Mouse (Mus musculus) spleen, adult 18-20 months (tissue): ENCODE measurements at regions not wholly inside any gene's neighbourhood (a gene's known extent, or its start where the extent isn't known, plus 50 kb on each side); places are given as distances from the start of the nearest gene placed in this dataset.
A peak's percentile ranks its signal among the peaks of the same experiment; 100 is the strongest.

Source experiments
- DNase-seq, 2 experiments: peaks; one replicate each; pipeline ENCODE4 v3.0.0; 2022; ENCODE audit warnings: mixed read lengths in 2 of 2

GRCm38 (mm10) chr11:114321527-114321926, 254.7 kb upstream of the Sdk2 start:
- no peak for DNase-seq

GRCm38 (mm10) chr11:114315274-114315673, 248.4 kb upstream of the Sdk2 start:
- no peak for DNase-seq

- DNase-seq = no peak
Measured at GRCm38 (mm10) chr11:114313652-114314051, 246.8 kb upstream of the Sdk2 start.

GRCm38 (mm10) chr11:114311640-114312039, 244.8 kb upstream of the Sdk2 start:
- DNase-seq = no peak

- DNase-seq = no peak
Measured at GRCm38 (mm10) chr11:114303636-114304354, 236.9 kb upstream of the Sdk2 start.

GRCm38 (mm10) chr11:114300611-114301319, 233.9 kb upstream of the Sdk2 start:
- no peak for DNase-seq

- DNase-seq = no peak
Measured at GRCm38 (mm10) chr11:114296816-114297334, 230.0 kb upstream of the Sdk2 start.

- no peak for DNase-seq
Measured at GRCm38 (mm10) chr11:114294511-114295250, 227.8 kb upstream of the Sdk2 start.

- no peak for DNase-seq
Measured at GRCm38 (mm10) chr11:114291258-114291657, 224.4 kb upstream of the Sdk2 start.

- no peak for DNase-seq
Measured at GRCm38 (mm10) chr11:114289946-114290345, 223.1 kb upstream of the Sdk2 start.

GRCm38 (mm10) chr11:114284820-114285666, 218.2 kb upstream of the Sdk2 start:
- no peak for DNase-seq

GRCm38 (mm10) chr11:114283208-114283607, 216.4 kb upstream of the Sdk2 start:
- peak in 1 of 2 experiments; percentile 39 for DNase-seq

- no peak for DNase-seq
Measured at GRCm38 (mm10) chr11:114282566-114282965, 215.7 kb upstream of the Sdk2 start.

- DNase-seq = no peak
Measured at GRCm38 (mm10) chr11:114281846-114282245, 215.0 kb upstream of the Sdk2 start.

GRCm38 (mm10) chr11:114281041-114281695, 214.3 kb upstream of the Sdk2 start:
- no peak for DNase-seq

GRCm38 (mm10) chr11:114277513-114278304, 210.9 kb upstream of the Sdk2 start:
- no peak for DNase-seq

- no peak for DNase-seq
Measured at GRCm38 (mm10) chr11:114270358-114271072, 203.7 kb upstream of the Sdk2 start.

- no peak for DNase-seq
Measured at GRCm38 (mm10) chr11:114261959-114262358, 195.1 kb upstream of the Sdk2 start.

- DNase-seq = no peak
Measured at GRCm38 (mm10) chr11:114258218-114258617, 191.4 kb upstream of the Sdk2 start.

- no peak for DNase-seq
Measured at GRCm38 (mm10) chr11:114257756-114258155, 190.9 kb upstream of the Sdk2 start.
